Mouse (Mus musculus) lung, embryonic 15.5 days (tissue): ENCODE data around the gene Twnk. TPM values are rescaled to one million over a fixed set of nuclear protein-coding genes. Genes with fewer than 3 reads are reported as not detected.
"Not testable (repeated sequence)": the region's sequence is repeated elsewhere in the genome, so short reads cannot be mapped to it uniquely, and the experiment has no call there.

ENCODE experiments used
- ATAC-seq: fragments of 200-750 bp; cut with Nextera tagmentation; 2 replicates; pipeline ENCODE4 v1.8.0; 2017; ENCODE audit warnings: moderate number of reproducible peaks, borderline replicate concordance; ENCODE audit not compliant: low FRiP score, low TSS enrichment; ENCODE audit errors: extremely low read depth
- H3K27ac ChIP-seq: fragments of 300-500 bp; sonication (generic); 2 replicates; pipeline ENCODE4 v1.5.1; 2015; ENCODE audit warnings: moderate library complexity, mild to moderate bottlenecking, inconsistent platforms
- H3K27me3 ChIP-seq: fragments of 300-500 bp; sonication (generic); 2 replicates; pipeline ENCODE4 v1.6.1; 2015; ENCODE audit warnings: inconsistent platforms
- H3K36me3 ChIP-seq: fragments of 300-500 bp; sonication (generic); 2 replicates; pipeline ENCODE4 v1.6.1; 2015; ENCODE audit warnings: inconsistent platforms
- H3K4me1 ChIP-seq: fragments of 300-500 bp; sonication (generic); 2 replicates; pipeline ENCODE4 v1.6.1; 2015; ENCODE audit warnings: inconsistent platforms
- H3K4me2 ChIP-seq: fragments of 300-500 bp; sonication (generic); 2 replicates; pipeline ENCODE4 v1.6.1; 2015; ENCODE audit warnings: inconsistent platforms, mild to moderate bottlenecking, moderate library complexity
- H3K4me3 ChIP-seq: fragments of 300-500 bp; sonication (generic); 2 replicates; pipeline ENCODE4 v1.5.1; 2015; ENCODE audit warnings: mild to moderate bottlenecking, inconsistent platforms
- H3K9ac ChIP-seq: fragments of 300-500 bp; sonication (generic); 2 replicates; pipeline ENCODE4 v1.6.1; 2015; ENCODE audit warnings: inconsistent platforms
- H3K9me3 ChIP-seq: fragments of 300-500 bp; sonication (generic); 2 replicates; pipeline ENCODE4 v1.6.1; 2016; ENCODE audit warnings: inconsistent platforms
- WGBS: fragments of 180-500 bp; shearing (Covaris S2); methylation state at CpG from one replicate; pipeline ENCODE4 v1.1.7; 2015; 5-methylcytosine and 5-hydroxymethylcytosine counted together
- polyA plus RNA-seq: library from polyadenylated mRNA; unstranded; fragments of >200 nt; fragmentation: Nextera tagmentation; extraction: Ambion mirVana; gene quantifications from 2 replicates; pipeline ENCODE4 v1.2.1, GENCODE M21; 2015

Gene Twnk
- polyA plus RNA-seq, 1 experiment from 2014 or later: 20.8 TPM

- Histone ChIP-seq H3K27ac (no peak overlapping the region), H3K4me1 (peaks cover 34% of the 10 kb centered on the region), H3K4me3 (no peak overlapping the region), H3K9ac (no peak overlapping the region), H3K4me2 (no peak overlapping the region), H3K9me3 (no peaks in the 10 kb centered on the region), H3K27me3 (no peaks in the 10 kb centered on the region), H3K36me3 (peaks cover 45% of the 10 kb centered on the region)
- 50% methylated on average over 19 of the region's 19 CpGs for WGBS
- no peak for ATAC-seq
Measured at GRCm38 (mm10) chr19:45028746-45029145, 23.3 kb downstream of the Twnk start.

GRCm38 (mm10) chr19:45029571-45029970, 24.1 kb downstream of the Twnk start:
- H3K4me1 ChIP-seq: peaks cover 29% of the 10 kb centered on the region
- 49% methylated on average over 9 of the region's 9 CpGs for WGBS
- H3K4me2 ChIP-seq: no peak overlapping the region
- H3K27me3 ChIP-seq: no peaks in the 10 kb centered on the region
- peaks cover 40% of the 10 kb centered on the region for H3K36me3 ChIP-seq
- no peak for ATAC-seq
- no peak overlapping the region for H3K4me3 ChIP-seq
- no peak overlapping the region for H3K9ac ChIP-seq
- H3K9me3 ChIP-seq: no peaks in the 10 kb centered on the region
- H3K27ac ChIP-seq: no peak overlapping the region

DNA sequence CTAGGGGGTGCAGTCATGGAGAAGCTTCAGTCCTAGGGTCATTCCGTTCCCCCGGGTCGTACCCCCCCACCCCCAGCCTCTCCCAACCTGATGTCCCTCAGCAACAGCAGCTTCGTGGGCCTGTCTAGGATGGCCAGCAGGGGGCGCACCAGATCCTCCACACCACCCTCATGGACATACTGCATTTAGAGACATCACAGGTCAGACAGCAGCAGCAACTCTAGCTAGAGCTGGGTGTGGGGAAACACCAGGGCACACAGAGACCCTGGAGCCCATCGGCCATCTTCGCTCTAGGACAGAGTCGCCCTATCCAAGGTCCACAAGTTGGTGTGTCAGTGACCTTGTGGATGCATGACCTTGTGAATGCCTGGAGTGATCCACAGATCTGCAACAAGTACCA, 24.6 kb downstream of the Twnk start:
- 32% methylated on average over 8 of the region's 8 CpGs for WGBS
- no peak overlapping the region for H3K27ac ChIP-seq

GRCm38 (mm10) chr19:45030746-45031693, 25.6 kb downstream of the Twnk start:
- Histone ChIP-seq H3K9ac (no peak overlapping the region), H3K4me1 (peaks cover 29% of the 10 kb centered on the region), H3K27ac (no peak overlapping the region), H3K27me3 (no peaks in the 10 kb centered on the region), H3K36me3 (peaks cover 25% of the 10 kb centered on the region), H3K9me3 (no peaks in the 10 kb centered on the region), H3K4me3 (peak overlapping the region; percentile 10; the same call in 1 of the 2 replicates), H3K4me2 (peak overlapping the region; percentile 52)
- 35% methylated on average over 20 of the region's 20 CpGs for WGBS
- ATAC-seq: no peak

More for the DNA sequence above, 24.6 kb downstream of the Twnk start:
- H3K4me1 ChIP-seq: peaks cover 29% of the 10 kb centered on the region
- peaks cover 34% of the 10 kb centered on the region for H3K36me3 ChIP-seq
- no peaks in the 10 kb centered on the region for H3K27me3 ChIP-seq
- no peaks in the 10 kb centered on the region for H3K9me3 ChIP-seq
- no peak overlapping the region for H3K4me2 ChIP-seq
- no peak overlapping the region for H3K4me3 ChIP-seq
- H3K9ac ChIP-seq: no peak overlapping the region
- peak; percentile 4; the same call in 1 of the 2 replicates for ATAC-seq

GRCm38 (mm10) chr19:45031780-45032179, 26.3 kb downstream of the Twnk start:
- Histone ChIP-seq H3K36me3 (peaks cover 17% of the 10 kb centered on the region), H3K9ac (no peak overlapping the region), H3K27ac (no peak overlapping the region), H3K4me1 (peaks cover 29% of the 10 kb centered on the region), H3K27me3 (no peaks in the 10 kb centered on the region; the same call in 1 of the 2 replicates), H3K4me2 (no peak overlapping the region), H3K4me3 (no peak overlapping the region), H3K9me3 (no peaks in the 10 kb centered on the region)
- ATAC-seq: peak; percentile 46
- 19% methylated on average over 4 of the region's 4 CpGs for WGBS

- Histone ChIP-seq H3K4me2 (no peak overlapping the region), H3K4me1 (peaks cover 29% of the 10 kb centered on the region), H3K27me3 (no peaks in the 10 kb centered on the region; the same call in 1 of the 2 replicates), H3K27ac (no peak overlapping the region; the same call in 1 of the 2 replicates), H3K9me3 (no peaks in the 10 kb centered on the region), H3K36me3 (peaks cover 8% of the 10 kb centered on the region), H3K9ac (no peak overlapping the region), H3K4me3 (no peak overlapping the region)
- ATAC-seq: no peak
- WGBS: 52% methylated on average over 17 of the region's 17 CpGs
Measured at GRCm38 (mm10) chr19:45032570-45033332, 27.3 kb downstream of the Twnk start.

GRCm38 (mm10) chr19:45036867-45037266, 31.4 kb downstream of the Twnk start:
- WGBS: 29% methylated on average over 16 of the region's 16 CpGs
- no peak overlapping the region for H3K4me2 ChIP-seq
- no peak overlapping the region for H3K4me3 ChIP-seq
- ATAC-seq: no peak
- H3K9ac ChIP-seq: no peak overlapping the region
- H3K9me3 ChIP-seq: no peaks in the 10 kb centered on the region
- no peaks in the 10 kb centered on the region for H3K36me3 ChIP-seq
- peaks cover 10% of the 10 kb centered on the region for H3K4me1 ChIP-seq
- H3K27me3 ChIP-seq: peaks cover 28% of the 10 kb centered on the region
- H3K27ac ChIP-seq: no peak overlapping the region

GRCm38 (mm10) chr19:45038198-45038597, 32.7 kb downstream of the Twnk start:
- not testable (repeated sequence) for H3K4me3 ChIP-seq, ATAC-seq, H3K27ac ChIP-seq, H3K9ac ChIP-seq, H3K9me3 ChIP-seq, H3K4me1 ChIP-seq, H3K4me2 ChIP-seq, H3K36me3 ChIP-seq
- WGBS: 81% methylated on average over 7 of the region's 7 CpGs
- H3K27me3 ChIP-seq: peaks cover 30% of the 10 kb centered on the region

DNA sequence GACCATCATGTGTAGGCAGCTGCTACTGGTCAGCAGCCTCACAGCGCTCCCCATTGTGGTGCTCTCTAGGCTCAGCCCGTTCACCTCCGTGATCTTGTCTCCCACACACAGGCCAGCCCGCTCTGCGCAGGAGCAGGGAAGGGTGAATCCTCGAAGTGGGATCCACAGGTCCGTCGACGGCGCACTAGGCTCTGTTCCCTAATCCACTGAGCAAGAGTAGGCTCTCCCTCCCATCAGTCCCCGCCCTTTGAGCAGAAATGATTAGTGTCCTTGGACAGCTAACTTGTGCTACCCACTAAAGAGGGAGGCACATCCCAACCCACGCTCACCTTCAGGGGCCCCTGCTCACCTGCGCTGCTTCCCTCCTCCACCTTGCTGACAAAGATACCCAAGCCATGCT, 34.8 kb downstream of the Twnk start:
- Histone ChIP-seq H3K4me1 (no peaks in the 10 kb centered on the region), H3K4me3 (no peak overlapping the region), H3K36me3 (no peaks in the 10 kb centered on the region), H3K4me2 (no peak overlapping the region), H3K9ac (no peak overlapping the region), H3K9me3 (no peaks in the 10 kb centered on the region), H3K27ac (no peak overlapping the region), H3K27me3 (peaks cover 42% of the 10 kb centered on the region)
- WGBS: 45% methylated on average over 13 of the region's 13 CpGs
- no peak for ATAC-seq

- H3K4me2 ChIP-seq: no peak overlapping the region
- no peaks in the 10 kb centered on the region for H3K9me3 ChIP-seq
- peaks cover 48% of the 10 kb centered on the region for H3K27me3 ChIP-seq
- 58% methylated on average over 11 of the region's 11 CpGs for WGBS
- H3K27ac ChIP-seq: no peak overlapping the region
- no peak overlapping the region for H3K4me3 ChIP-seq
- no peak for ATAC-seq
- H3K9ac ChIP-seq: no peak overlapping the region
- H3K36me3 ChIP-seq: no peaks in the 10 kb centered on the region
- H3K4me1 ChIP-seq: peaks cover 23% of the 10 kb centered on the region
Measured at GRCm38 (mm10) chr19:45044389-45044927, 39.0 kb downstream of the Twnk start.

- H3K36me3 ChIP-seq: no peaks in the 10 kb centered on the region
- peaks cover 40% of the 10 kb centered on the region for H3K27me3 ChIP-seq
- H3K4me3 ChIP-seq: no peak overlapping the region
- H3K4me1 ChIP-seq: peaks cover 23% of the 10 kb centered on the region
- no peak for ATAC-seq
- H3K9me3 ChIP-seq: no peaks in the 10 kb centered on the region
- H3K27ac ChIP-seq: no peak overlapping the region
- WGBS: 33% methylated on average over 15 of the region's 15 CpGs
- H3K9ac ChIP-seq: no peak overlapping the region
- no peak overlapping the region for H3K4me2 ChIP-seq
Measured at GRCm38 (mm10) chr19:45045236-45045635, 39.8 kb downstream of the Twnk start.
